Mouse (Mus musculus): ENCODE measurements at regions not wholly inside any gene's neighbourhood (a gene's known extent, or its start where the extent isn't known, plus 50 kb on each side); places are given as distances from the start of the nearest gene placed in this dataset.

DNA sequence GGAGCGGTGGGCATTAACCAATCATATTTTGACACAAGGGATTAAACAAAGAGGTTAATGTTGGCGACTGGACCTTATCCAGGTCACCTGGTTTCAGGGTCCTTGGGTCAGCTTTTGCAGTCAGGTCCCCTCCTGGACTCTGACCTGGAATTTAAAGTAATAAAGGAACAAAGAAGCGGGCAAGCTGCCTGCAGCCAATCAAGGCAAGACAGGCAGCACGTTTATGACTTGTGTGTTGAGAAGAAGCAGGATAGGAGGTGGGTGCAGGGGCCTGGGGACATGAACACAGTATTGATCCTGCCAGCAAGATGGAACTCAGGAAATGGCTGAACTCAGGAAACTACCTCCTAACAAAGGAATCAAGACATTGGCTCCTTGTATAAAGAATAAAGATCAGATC lies 108.5 kb downstream of the Olfm1 start:
- TF ChIP-seq TAL1 (IDR thresholded peaks at IDR 0.05; ENCODE audit: low read length) = no peak
- no peak for TF ChIP-seq GATA1 (IDR thresholded peaks at IDR 0.05; ENCODE audit: low read length)
